Mouse (Mus musculus) left cerebral cortex, postnatal 36 days (tissue): ENCODE results near the gene Myt1l. TPM values are rescaled to one million over a fixed set of nuclear protein-coding genes. Genes with fewer than 3 reads are reported as not detected.

Experiments used
- DNase-seq, 2 experiments: peaks; one replicate each; pipeline ENCODE4 v3.0.0; 2021 to 2022; ENCODE audit warnings: low spot score in 2 of 2, mixed read lengths in 1 of 2
- intact Hi-C: fragments of 180-260 bp; cut with DNase I; formaldehyde crosslinking; loops from one replicate; pipeline ENCODE4 v1.15.1; 2025
- total RNA-seq, 2 experiments: library from RNA; stranded (reverse); gene quantifications; 2 replicates each; pipeline ENCODE4 v1.2.3; 2021

The Myt1l gene
- total RNA-seq, 2 experiments from 2014 or later = 213 to 254 TPM

- intact Hi-C loops = no loop called here
- no peak for DNase-seq
Measured at GRCm38 (mm10) chr12:29701076-29701475, 172.9 kb downstream of the Myt1l start.

GRCm38 (mm10) chr12:29701731-29702316, 173.6 kb downstream of the Myt1l start:
- intact Hi-C loops = no loop called here
- DNase-seq = no peak

- DNase-seq = peak; percentile 55 to 61
- intact Hi-C loops = no loop called here
Measured at GRCm38 (mm10) chr12:29702626-29703025, 174.4 kb downstream of the Myt1l start.

GRCm38 (mm10) chr12:29703541-29703940, 175.4 kb downstream of the Myt1l start:
- no peak for DNase-seq
- intact Hi-C loops = no loop called here

- DNase-seq = peak in 1 of 2 experiments; percentile 56
- intact Hi-C loops = no loop called here
Measured at GRCm38 (mm10) chr12:29707094-29707493, 178.9 kb downstream of the Myt1l start.

- intact Hi-C loops = no loop called here
- DNase-seq = no peak
Measured at GRCm38 (mm10) chr12:29708166-29708565, 180.0 kb downstream of the Myt1l start.

- DNase-seq = no peak
- intact Hi-C loops = loop anchor here (5.0 kb wide), 1 partner anchor 36 kb away; no protein-coding TSS in a partner anchor
Measured at GRCm38 (mm10) chr12:29712795-29713721, 184.9 kb downstream of the Myt1l start.

GRCm38 (mm10) chr12:29723722-29724338, 195.6 kb downstream of the Myt1l start:
- intact Hi-C loops = loop anchor here (5.0 kb wide), 1 partner anchor 63 kb away; no protein-coding TSS in a partner anchor
- DNase-seq = peak; percentile 67 to 78

GRCm38 (mm10) chr12:29728294-29728693, 200.1 kb downstream of the Myt1l start:
- intact Hi-C loops = no loop called here
- no peak for DNase-seq

GRCm38 (mm10) chr12:29740346-29741025, 212.3 kb downstream of the Myt1l start:
- peak; percentile 55 to 56 for DNase-seq
- intact Hi-C loops = loop anchor here (5.0 kb wide), 1 partner anchor 47 kb away; no protein-coding TSS in a partner anchor

- no peak for DNase-seq
- intact Hi-C loops = loop anchor here (5.0 kb wide), 1 partner anchor 46 kb away; no protein-coding TSS in a partner anchor
Measured at GRCm38 (mm10) chr12:29741181-29741580, 213.0 kb downstream of the Myt1l start.

- intact Hi-C loops = no loop called here
- DNase-seq = no peak
Measured at GRCm38 (mm10) chr12:29750604-29751128, 222.5 kb downstream of the Myt1l start.

GRCm38 (mm10) chr12:29755086-29755871, 227.1 kb downstream of the Myt1l start:
- intact Hi-C loops = no loop called here
- DNase-seq = no peak

- intact Hi-C loops = no loop called here
- DNase-seq = peak; percentile 28 to 51
Measured at GRCm38 (mm10) chr12:29755872-29756265, 227.7 kb downstream of the Myt1l start.

GRCm38 (mm10) chr12:29760611-29761010, 232.4 kb downstream of the Myt1l start:
- intact Hi-C loops = no loop called here

GRCm38 (mm10) chr12:29766158-29766557, 238.0 kb downstream of the Myt1l start:
- intact Hi-C loops = no loop called here
- no peak for DNase-seq

More at GRCm38 (mm10) chr12:29760611-29761010, 232.4 kb downstream of the Myt1l start:
- DNase-seq = no peak

GRCm38 (mm10) chr12:29771791-29772190, 243.6 kb downstream of the Myt1l start:
- no peak for DNase-seq
- intact Hi-C loops = no loop called here

- no peak for DNase-seq
- intact Hi-C loops = no loop called here
Measured at GRCm38 (mm10) chr12:29772401-29772800, 244.2 kb downstream of the Myt1l start.

GRCm38 (mm10) chr12:29778901-29779300, 250.7 kb downstream of the Myt1l start:
- peak; percentile 39 to 51 for DNase-seq
- intact Hi-C loops = no loop called here
